Mouse (Mus musculus): ENCODE data around the gene Supt16.

DNA sequence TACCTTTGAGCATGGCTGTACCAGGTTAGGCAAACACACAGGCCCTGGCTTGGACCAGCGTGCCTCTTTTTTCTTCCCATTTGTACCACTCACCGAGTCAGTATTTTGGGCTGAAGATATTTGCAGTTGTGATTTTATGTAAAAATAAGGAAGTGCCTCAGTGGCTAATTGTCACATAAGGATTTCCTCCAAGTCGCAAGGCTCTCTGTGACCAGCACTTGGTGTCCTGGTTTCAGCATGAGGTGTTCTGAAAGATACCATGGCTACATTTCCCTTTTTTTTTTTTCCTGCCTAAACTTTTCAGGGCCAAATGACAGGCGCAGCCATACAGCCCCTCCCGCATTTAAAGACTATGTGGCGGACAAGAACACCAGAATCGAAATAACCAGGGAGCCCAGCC, 77.0 kb downstream of the Supt16 start:
- no peak for TF ChIP-seq POLR2A (IDR thresholded peaks at IDR 0.05; ENCODE audit: borderline replicate concordance, extremely low read depth, insufficient read depth, insufficient read length, poor library complexity, severe bottlenecking)
- no peak for TF ChIP-seq CTCF (IDR thresholded peaks at IDR 0.05; ENCODE audit: borderline replicate concordance, extremely low read depth, insufficient read depth, insufficient read length)

Measured in brain, embryonic 14.5 days (tissue).